Mouse (Mus musculus) CD4-positive, CD25-positive, alpha-beta regulatory T cell, adult 2 months (primary cell): ENCODE results near the gene Notch3.

ENCODE experiments used
- DNase-seq: peaks from one replicate; pipeline ENCODE4 v3.0.0-alpha.2; 2012; ENCODE audit warnings: low read depth, low spot score

Notch3 gene

DNA sequence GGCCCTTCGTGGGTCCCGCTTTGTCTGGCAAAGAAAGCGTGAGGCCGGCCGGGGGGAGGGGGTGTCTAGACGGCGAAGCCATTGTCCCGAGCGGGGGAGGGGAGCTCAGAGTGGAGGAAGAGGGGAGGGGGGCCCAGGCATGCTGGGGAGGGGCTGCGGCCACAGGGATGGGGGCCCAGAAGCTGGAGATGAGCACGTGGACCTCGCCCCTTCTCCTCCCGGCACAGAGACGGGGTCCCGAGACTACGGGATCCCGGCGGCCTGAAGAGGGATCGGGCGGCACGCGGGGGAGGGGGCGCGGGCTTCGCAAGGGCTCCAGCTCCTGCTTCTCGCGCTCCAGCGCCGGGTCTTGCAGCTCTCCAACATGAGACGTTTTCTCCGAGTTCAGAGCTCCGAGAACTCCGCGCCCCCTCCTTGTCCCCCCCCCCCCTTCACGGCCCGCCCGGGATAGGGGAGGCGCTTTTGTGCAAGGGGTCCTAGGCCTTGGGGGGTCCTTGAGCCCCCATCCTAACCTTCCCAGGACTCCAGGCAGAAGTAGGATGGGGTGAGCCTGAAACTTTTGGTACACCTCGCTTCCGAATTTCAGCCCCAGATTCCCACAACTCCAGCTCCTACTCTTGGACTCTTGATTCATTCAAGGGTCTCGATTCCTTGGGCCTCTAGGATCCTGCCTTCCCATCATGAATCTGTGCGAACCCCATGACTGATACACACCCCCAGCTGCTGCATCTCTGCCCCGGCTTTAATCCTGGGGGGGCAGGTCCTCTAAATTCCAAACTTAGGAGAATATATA lies 653 bp downstream of the Notch3 start:
- DNase-seq: peak; percentile 75

DNA sequence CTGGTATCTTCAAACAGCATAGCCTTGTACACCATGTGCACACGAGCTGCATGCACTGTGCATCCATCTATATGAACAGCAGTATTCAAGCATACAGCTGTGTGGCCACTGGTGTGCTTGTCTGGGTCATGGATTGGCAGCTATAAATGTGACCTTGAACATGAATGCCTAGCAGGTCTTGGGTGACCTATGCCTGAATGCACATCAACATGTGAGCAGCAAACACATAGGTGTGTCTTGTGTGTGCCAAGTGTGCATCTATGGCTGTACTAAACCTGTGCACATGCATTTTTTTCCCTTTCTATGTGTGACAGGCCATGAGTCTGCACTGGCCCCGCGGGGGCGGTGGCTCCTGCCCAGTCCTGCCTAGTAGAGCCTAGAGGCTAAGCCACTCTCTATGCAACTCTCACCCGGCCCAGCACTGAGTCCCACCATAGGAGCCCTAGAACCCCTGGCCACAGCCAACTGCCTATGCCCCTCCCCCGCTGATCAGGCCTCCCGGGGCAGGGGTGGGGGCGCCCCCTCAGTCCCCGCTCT lies 1.3 kb downstream of the Notch3 start:
- DNase-seq: no peak

DNA sequence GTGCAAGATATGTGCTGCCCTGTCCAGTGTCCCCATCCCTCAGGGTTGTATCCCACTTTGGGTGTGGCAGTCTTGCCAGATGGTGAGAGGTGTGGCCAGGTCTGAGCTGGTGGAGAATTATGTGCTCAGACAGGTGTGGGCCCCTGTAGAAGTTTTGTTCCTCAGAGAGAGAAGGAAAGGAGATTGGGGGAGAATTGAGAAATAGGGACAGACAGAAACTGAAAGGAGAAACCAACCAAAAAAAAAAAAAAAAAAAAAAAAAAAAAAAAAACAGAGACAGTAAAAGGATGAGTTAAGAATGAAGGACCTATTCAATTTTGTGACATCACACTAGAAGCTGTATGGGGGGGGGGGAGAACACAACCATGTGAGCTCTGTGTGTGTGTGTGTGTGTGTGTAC lies 1.9 kb downstream of the Notch3 start:
- no peak for DNase-seq

DNA sequence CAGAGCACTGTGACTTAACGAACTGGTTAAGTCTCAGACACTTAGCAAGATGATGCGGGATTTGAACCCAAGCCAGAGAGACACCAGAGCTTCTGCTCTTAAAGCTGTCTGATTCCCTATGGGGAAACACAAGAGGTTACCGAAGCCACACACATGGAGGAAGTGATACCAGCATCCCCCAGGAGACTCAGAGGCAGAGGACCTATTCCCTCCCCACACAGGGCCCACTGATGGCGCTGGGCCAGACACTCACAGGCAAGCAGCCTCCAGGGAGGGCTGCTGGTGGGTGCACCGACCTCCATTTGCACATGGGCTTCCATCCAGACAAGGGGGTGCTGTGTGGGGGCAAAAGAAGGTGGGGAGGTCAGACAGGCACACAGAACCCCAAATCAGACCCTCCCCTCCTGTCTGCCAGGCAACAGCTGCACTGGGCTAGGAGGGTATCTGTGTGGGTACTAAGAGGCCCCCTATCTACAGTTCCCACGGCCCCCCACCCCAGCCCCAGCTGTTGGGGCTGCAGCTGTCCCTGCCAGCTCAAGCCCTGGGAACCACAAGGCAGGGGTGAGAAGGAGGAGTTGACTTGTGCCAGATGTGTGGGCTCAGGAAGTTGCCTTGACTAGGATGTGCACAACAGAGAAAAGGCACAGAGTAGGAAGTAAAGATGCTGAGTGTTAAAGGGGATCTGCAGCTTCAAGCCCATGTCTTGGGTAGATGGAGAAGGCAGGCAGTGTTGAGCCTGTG lies 2.6 kb downstream of the Notch3 start:
- no peak for DNase-seq

DNA sequence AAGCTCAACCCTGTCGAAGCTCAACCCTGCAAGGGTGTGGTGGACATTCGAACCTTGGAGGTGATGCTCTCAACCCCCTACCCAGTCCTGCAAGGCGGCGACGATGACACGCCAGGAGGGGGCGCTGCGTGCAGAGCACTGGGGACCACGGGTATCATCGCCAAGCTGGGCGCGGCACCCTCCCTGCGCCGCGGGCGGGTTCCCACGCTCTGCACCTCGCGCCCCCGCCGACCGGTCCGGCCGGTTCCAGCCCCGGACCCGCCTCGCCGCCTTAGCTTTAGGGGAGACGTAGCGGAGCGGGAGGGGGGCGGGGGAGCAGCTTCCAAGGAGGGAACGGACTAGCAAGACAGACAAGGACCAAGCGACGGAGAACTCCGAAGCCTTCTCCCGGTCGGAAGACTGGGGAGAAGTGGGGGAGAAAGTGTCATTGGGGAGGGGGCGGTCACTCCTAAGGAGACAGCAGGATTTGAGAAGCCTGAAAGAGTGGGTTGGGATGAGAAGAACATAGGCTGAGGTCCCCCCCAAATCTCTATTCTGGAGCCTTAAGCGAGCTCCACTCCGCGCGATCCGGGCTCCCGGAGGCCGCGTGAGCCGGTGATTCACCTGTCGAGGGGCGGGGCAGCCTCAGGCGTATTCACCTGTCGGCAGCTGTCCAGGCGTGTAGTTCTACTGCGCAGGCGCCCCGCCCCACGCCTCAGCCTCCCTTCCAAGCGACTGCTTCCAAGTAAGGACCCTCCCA lies 4.4 kb downstream of the Notch3 start:
- peak; percentile 78 for DNase-seq

DNA sequence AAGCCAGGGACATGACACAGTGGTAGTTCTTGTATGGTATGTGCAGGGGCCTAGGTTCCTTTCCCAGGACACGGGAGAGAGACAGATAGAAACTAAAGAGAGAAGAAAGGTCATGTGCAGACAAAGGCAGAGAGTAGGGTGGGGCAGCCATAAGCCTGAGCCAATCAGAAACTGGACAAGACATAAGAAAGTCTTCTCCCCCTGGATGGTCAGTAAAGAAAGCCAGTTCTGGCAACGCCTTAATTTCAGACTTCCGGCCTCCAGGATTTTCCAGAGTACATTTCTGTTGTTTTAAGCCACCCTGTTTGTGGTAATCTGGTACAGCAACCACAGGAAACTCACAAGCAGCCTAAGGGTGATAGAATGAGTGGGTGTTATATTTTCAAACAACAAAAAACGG lies 5.8 kb downstream of the Notch3 start:
- no peak for DNase-seq

DNA sequence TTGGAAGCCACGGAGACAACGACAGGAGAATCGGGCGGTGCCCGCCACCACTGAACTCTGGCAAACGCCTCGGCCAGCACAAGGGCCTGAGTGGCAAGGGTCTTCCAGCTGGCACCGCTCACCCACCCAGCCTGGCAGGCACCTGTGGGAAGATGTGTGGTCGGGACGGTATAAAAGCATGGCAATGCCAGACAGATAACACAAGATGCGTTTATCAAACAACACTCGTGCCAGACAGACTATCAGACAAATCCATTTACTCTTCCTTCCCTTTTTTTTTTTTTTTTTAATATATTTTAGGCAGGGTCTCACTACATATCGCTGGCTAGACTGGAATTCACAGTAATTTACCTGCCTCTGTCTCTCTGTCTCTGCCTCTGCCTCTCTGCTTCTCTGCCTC lies 7.8 kb downstream of the Notch3 start:
- no peak for DNase-seq

DNA sequence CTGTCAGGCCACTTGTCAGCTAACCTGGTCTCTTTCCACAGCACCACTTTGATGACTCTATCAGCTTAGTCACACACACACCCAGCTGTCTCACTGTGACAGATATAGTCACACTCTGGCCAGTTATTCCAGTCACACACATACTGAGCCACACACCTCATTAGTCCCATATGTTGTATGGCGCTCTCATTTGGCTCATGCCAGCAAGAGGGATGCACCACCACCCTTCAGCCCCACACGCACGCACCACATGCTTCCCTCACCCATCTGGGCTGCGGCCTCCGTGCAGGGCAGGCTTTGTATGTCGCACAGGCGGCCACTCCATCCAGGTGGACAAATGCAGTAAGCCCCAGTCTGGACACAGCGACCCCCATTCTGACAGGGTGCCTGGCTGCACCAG lies 19.9 kb downstream of the Notch3 start:
- no peak for DNase-seq

DNA sequence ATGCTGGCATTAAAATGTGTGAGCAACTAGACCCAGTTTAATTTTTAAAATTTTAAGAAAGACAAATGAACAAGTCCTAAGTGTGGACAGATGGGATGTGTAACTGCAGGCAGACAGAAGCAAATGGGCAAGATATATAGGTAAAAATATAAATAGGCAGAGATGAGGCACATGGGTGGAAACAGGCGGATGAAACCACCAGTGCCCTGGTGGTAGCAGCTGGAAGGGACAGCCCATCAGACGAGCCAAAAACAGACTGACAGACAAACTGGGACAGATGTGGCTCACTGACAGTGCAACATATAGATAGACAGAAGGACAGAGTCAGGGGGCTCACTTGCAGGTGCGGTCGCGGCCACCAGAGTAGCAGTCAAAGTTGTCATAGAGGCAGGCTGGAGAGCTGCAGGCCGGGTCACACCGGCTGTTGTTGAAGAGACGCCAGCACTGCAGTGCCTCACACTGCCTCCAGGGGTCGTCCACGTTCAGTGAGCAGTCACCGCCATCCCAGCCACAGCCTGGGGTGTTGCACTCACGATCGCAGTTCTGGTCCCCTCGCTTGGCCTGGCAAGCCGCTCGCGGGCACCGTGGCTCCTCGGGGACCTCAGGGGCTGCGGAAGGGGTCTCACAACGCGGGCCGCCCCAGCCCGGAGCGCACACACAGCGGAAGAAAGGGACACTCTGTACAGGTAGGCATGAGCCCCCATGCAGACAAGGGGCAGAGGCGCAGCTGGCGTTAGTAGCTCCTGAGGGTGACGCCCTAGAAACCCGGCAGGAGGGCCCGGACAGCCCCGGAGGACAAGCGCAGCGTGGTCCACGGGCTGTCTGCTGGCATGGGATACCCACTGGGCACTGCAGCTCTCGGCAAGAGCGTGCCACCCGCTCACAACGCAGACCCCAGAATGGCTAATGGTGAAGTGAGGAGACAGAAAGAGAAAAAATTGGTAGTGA lies 23.5 kb downstream of the Notch3 start:
- peak; percentile 87 for DNase-seq

DNA sequence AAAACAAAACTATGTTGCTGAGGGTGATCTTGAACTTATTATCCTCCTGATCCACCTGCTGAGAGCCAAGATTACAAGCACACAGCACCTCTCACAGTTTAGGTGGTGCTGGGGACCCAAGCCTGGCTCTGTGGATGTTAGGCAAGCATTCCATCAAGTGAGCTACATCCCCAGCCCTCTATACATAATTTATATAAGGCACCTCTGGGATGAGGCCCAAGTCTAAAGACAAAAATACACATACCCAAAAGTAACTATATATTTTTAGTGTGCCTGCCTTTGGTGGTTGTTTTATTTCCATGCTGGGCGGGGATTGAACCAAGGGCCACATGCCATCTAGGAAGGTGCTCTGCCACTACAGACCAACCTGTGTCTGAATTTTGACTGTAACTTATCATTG lies 24.4 kb downstream of the Notch3 start:
- no peak for DNase-seq

DNA sequence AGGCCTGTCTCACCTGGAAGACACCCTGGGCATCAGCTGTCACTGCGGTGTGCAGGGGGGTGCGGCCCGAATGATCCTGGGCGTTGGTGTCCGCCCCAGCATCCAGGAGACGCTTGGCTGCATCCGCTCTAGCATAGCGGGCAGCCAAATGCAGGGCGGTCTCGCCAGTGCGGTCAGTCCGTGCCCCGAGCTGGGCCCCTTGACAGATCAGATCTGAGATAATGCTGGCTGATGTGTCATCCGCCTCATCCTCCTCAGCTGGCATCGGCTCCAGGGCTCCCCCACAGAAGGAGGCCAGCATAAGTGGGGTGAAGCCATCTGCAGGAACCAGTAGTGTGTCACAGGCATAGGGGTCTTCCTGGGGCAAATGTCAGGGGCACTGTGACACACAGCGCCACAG lies 33.3 kb downstream of the Notch3 start:
- DNase-seq: no peak

DNA sequence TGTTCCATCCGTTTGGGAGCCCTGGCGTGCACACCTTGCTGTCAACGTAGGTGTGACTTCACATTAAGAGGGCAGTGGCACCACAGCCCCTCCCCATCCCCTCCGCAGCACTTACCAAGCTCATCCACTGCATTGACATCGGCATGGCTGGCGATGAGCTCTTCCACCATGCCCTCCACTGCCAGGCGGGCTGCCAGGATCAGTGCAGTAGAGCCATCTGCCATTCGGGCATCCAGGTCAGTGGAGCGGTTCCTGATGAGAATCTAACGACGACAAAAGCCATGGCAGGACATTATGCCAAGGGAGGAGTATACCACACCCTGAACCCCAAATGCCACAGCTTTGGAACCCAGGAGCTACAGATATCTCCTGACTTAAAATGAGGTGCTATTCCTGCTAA lies 34.6 kb downstream of the Notch3 start:
- no peak for DNase-seq

DNA sequence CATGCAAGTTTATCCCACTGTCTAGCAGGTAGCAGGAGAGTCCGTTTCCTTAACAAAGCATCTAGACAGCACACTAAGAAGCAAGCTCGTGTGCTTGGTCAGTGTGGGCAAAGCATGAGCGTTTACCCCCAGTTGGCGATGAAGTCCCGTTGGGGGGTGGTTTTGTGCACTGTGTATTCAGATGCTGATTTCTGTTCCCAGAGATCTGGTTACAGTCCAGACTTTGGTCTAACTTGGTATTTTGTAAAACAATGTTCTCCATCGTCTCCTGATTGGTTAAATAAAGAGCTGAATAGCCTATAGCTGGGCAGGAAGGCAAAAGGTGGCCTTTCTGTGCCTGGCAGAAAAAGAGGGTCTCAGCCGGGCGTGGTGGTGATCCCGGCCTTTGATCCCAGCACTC lies 36.1 kb downstream of the Notch3 start:
- DNase-seq: no peak

DNA sequence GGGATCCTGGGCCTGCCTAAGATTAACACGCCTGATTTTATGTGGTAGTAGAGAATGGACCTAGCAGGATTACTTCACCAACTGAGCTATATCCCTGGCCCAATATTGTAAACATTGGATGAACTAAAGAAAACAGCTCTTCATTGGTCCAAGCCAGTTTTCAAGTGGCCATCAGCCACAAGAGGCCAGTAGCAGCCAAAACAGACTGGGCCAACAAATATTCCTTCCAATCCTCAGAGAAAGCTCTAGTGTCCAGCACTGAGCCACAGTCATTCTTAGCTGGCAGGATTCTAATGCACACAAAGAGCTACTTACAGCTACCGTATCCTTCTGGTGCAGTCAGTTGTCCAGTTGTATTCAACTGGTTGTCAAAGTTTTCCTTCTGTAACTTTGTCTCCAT lies 39.5 kb downstream of the Notch3 start:
- DNase-seq: no peak

DNA sequence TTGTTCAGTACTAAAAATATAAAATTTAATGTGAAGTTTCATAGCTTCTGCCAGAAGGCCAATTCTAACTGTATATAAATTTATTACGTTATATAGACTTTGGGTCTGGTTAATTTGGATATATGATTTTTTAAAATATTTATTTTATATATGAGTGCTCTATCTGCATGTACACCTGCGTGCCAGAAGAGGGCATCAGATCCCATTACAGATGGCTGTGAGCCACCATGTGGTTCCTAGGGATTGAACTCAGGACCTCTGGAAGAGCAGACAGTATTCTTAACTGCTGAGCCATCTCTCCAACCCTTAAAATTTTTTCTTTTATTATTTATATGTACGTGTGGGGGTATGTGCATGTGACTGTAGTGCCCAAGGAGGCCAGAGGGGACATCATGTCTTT lies 41.2 kb downstream of the Notch3 start:
- DNase-seq: no peak

DNA sequence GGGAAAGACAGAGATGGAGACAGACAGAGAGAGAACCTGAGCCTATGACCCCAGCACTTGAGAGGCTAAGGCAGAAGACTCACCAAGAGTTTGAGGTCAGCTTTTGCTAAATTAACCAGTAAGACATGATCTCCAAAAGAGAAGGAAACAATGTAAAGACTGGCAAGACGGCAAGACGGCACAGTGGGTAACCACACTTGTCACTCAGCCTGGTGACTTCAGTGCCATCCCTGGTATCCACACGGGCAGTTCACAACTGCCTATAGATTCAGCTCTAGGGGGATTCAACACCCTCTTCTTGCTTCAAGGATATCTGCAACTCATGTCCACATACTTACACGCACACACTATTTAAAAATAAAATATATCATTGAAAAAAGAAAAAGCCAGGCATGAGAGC lies 43.1 kb downstream of the Notch3 start:
- no peak for DNase-seq

DNA sequence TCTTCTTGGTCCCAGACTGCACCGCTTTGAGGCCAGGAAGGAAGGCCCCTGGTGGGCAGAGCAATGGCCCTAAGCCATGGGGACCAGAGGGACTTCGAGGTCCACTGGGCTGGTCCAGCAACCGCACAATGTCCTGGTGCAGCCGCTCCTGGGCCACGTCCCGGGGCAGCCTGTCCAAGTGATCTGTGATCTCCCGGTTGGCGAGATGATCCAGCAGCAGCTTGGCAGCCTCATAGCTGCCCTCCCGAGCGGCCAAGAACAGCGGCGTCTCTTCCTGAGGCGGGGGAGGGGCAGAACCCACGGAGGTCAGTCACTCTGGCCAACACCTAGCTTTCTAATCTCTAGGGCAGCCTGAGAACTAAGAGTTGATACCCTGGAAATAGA lies 44.1 kb downstream of the Notch3 start:
- DNase-seq: no peak

DNA sequence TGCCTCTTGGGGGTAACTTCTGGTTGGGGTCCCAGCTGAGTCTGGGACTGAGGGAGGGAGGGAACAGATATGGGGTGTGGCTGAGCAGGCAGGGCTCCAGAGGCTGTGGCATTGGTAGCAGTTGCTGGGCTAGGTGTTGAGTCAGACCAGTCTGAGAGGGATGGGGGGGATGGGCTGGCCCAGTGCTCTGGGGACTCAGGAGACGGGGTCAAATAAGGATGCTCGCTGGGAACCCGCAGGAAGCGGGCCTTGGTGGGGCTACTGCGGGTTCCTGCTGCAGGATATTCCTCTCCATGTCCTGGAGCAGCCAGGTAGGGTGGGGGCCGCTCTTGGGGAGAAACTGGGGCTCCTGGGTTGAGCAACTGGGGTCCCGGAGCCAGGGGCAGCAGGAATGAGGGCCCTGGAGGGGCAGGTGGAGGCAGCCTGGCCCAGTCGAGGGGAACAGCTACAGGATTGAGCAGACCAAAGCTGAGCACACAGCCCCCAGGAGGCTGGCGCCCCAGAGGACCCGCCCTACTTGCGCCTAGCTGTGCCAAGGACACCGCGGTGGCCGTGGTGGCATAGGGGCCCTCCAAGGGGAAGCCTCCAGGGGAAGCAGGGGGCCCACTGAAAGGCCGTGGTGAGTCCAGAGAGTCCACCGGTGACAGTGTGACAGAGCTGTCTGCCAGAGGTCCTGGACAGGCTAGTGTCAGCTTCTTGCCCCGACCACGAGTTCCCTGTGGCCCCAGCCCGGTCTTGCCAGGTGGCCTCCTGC lies 44.6 kb downstream of the Notch3 start:
- DNase-seq: no peak

DNA sequence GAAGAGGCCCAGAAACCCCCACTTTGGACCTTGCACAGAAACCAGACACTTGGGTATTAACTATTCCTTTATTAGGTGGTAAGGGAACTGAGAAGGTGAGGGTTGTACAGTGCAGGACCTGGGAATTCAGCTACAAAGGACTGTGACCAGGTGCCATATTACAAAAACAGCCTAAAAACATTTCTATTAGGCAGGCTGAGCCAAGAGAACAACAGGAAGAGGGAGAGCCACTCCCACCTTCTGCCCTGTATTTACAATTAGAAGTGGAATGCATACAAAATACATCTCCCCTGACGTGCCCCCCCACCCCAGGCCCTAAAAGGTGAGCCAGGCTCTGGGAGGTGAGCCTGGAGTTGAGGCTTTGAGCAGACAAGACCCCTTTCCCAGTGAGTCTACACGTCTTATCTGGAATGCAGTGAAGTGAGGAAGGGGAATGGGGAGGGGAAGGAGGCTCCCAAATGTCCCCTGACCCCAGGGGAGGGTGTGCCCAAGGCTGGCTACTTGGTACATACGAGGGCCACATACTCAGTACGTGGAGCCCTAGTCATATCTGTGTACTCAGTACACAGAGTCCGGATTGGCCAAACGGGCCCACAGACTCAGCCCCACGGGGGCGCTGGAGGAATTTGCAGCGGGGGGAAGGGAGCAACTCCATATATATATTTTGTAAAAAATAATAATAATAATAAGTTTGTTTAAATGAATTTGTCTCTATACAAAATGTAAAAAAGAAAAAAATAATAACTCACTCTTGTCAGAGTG lies 45.7 kb downstream of the Notch3 start:
- no peak for DNase-seq

DNA sequence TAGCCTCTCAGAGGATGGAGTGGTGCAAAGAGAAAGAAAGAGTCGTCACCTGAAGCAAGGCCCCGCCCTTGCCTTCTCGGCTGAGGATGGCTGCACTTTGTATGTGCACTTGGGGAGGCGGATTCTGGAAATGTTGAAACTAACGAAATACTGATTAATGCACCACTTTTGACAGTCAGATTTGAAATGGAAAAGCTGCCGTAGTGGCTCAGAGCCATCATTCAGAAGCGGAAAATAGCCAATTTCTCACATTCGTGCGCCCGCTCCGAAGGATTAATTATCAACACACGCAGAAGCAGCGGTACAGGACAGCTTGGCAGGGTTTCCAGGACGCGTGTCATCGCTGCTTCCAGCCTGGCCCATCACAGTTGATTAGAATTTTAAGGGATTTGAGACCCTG lies 47.5 kb downstream of the Notch3 start:
- no peak for DNase-seq
